Mouse (Mus musculus) gastrocnemius, adult 18-20 months (tissue): ENCODE results near the gene Ugt1a10. TPM values are rescaled to one million over a fixed set of nuclear protein-coding genes. Genes with fewer than 3 reads are reported as not detected.
"Not testable (repeated sequence)": the region's sequence is repeated elsewhere in the genome, so short reads cannot be mapped to it uniquely, and the experiment has no call there.

Source experiments
- DNase-seq: peaks from one replicate; pipeline ENCODE4 v3.0.0; 2021; ENCODE audit warnings: low spot score
- total RNA-seq, 2 experiments: library from RNA; stranded (reverse); gene quantifications; 2 replicates each; pipeline ENCODE4 v1.2.3; 2021

Ugt1a10 gene
- total RNA-seq, 2 experiments from 2014 or later = not detected

DNA sequence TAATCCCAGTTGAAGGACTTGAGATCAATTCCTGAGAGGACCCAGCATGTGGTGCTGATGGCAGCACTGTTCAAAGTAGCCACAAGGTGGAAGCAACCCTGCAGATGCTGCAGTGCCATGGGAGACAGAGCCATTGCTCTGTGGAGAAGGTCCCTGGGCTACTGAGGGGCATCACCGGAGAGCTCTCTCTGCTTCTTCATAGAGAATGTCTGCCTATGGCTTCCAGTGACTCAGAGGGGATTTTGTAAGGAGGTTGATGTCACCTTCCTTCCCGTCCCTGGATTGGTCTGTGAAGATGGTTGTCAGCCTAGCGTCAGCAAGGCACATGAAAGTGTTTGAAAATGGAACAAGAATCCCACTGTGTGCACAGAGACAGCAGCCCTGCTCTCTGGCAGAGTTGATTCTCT, 39.1 kb downstream of the Ugt1a10 start:
- not testable (repeated sequence) for DNase-seq

DNA sequence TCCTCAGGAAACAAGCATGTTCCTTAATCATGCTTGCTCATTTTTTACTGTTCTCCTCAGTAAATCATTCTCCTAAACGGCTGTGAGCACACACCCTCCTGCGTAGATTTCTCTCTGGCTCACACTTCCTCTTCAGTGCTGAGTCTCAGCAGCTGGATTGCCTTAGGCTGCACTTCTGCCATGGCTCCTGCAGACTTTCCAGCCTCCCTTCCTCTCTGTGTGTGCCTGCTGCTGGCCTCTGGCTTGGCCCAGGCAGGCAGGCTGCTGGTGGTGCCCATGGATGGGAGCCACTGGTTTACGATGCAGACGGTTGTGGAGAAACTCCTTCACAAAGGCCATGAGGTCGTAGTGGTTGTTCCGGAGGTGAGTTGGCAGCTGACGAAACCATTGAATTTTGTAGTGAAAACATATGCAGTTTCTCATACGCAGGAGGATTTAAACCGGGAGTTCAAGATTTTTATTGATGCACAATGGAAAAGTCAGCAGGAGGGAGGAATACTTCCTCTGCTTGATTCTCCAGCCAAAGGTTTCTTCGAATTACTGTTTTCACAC, 39.8 kb downstream of the Ugt1a10 start, which contains the start of gene Ugt1a7c:
Ugt1a7c (plus strand) TSS at position 122 of the 552 bp plus-strand sequence.
- no peak for DNase-seq

DNA sequence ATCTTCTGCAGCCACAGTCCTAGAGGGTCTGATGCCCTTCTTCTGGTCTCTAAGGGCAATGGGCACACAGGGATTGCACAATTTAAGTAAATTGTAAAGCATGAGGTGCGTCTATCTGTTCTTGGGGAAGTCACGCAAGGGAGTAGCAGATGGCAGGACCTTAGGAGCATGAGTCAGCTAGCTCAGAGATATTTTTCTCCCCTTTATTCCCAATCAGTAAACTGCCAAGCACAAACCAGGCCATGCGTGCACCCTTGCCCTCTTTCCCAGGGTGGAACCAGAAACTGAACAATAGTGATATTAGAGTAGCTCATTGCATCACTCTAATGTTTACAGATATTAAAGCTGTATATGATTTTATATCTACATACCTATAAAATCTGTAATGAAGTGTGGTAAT, 43.4 kb downstream of the Ugt1a10 start:
- not testable (repeated sequence) for DNase-seq

DNA sequence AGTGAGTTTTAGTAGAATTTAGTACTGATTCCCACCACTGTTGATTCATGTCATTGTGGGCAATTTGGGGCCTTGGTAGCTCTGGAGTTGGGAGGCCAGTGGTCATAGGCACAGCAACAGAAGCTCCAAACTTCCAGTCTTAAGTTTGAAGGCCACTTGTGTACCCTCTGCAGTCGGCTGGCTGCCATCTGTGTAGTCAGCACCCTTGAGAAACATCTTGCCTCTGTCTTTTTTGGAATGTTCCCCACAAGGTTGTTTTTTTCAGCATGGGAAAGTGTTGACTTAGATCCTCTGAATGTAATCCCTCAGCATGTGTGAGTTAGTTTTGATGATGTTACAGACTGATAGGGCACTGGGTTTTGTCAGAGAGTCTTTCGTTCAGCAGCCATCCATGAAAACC, 44.5 kb downstream of the Ugt1a10 start:
- DNase-seq = not testable (repeated sequence)

DNA sequence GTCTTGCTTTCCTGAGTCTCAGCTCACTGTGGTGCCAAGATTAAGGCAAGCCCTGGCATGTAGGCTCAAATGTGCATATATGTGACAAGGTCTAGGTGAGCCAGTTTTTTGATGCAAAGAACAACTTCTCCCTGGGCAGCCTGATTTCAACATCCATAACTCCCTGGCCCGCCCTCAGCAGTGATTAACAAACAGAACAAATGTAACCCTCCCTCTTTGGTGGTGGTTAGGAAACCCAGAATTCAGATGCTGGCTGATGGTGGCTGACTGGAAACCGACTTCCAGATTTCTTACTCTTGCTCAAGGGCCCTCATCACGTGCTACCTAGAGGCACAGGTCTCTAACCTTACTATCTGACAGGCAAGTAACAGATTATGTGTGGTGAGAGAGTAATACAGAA, 47.8 kb downstream of the Ugt1a10 start, which contains the start of gene Ugt1a6b:
Ugt1a6b (plus strand) TSS at position 234 of the 400 bp plus-strand sequence.
- DNase-seq = not testable (repeated sequence)

DNA sequence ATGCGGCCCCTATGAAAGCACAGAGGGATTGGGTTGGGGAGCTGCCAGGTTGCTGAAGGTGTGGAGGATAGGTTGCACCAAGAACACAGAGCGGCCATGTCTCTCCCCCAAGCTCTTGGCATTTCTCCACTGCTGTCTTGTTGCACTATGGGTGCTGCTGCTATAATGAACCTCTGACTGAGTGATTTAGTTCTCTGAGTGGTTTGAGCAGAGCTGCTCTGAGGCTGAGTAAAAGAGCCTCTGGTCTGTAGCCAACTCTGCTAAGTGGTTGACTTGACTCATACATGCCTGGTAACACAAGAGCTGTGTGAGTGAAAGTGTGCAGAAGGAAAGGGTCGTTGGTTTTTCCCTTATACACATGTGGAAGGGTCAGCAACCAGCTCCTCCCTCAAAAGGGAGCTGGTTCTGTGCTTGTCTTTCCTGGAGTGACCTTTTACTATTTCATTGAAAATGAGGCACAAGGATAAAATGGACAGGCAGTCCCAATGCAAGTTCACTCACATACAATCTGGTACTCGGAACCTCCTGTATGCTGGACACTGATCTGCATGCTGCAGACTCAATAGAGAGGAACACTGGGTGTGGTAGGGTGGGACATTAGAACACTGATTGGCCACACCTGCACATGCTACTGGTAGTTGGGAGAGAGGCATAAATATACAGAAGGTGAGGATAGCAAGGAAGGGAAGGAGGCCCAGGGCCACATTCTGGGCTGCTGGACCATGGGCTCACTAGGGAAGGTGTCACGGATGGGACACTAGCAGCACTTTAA, 48.7 kb downstream of the Ugt1a10 start:
- DNase-seq = not testable (repeated sequence)

DNA sequence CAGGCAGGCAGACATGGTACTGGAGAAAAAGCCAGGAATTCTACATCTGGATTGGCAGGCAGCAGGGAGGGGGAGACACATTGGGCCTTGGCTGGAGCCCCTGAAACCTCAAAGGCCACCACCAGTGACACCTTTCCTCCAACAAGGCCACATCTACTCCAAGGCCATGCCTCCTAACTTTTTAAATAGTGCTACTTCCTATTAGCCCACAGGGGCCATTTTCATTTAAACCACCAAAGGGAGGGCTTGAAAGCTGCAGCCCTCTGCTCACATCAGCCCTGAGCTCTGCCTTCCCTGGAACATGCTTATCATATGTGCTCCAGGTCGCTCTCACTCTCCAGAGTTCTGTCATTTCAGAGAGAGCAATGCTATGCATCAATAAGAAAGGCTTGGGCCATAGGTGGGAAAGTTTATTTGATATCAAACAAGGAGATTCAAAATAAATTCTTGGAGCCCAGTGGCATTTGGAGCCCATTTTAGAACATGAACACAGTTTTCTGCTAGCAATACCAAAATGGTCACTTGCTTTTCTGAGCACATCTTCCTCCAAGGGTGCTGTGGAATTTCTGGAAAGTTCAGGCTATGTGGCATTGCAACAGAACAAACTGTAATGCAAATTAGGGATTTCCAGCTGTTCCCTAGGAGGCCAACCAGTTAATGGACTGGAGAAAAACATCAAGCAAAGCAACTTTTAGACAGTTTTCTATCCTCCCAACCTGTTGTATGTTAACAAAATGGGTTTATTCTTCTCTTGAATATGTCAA, 49.7 kb downstream of the Ugt1a10 start:
- DNase-seq = no peak

DNA sequence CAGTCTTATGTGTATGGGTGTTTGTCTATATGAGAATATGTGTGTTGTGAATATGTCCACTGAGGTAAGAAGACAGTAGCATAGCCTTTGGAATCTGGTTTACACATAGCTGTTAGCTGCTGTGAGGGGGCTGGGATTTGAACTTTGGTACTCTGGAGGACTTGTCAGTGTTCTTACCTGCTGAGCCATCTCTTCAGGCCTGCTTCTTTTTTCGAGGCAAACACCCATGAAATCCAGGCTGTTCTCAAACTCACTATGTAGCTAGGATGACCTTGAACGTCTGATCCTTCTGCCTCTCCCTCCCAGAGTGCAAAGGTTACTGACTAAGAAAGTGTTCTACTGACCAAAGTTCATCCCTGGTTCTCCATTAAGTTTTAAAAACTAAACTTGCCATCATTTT, 50.5 kb downstream of the Ugt1a10 start:
- no peak for DNase-seq

DNA sequence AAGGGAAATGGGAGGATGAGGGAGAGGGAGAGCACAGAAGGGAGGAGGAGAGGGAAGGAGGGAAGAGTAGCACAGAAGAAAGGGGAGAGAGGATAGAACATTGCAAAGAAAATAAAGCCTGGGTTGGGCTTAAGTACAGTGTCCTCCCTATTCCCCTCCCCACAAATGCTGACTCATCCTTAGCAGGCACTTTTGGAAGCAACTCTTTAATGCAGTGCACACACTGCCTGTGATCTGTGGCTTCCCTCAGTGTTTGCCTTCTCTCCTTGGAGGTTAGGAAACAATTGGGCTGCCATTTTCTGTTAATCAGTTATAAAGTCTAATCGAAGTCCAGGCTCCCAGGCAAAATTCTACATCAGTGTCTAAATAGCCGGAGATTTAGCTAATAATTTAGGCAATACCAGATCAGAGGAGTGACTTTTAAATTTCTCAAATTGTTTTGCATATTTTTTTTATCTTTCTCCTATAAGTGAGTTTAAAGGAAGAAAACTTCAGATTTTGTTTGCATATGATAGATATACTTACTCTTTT, 53.9 kb downstream of the Ugt1a10 start:
- not testable (repeated sequence) for DNase-seq

DNA sequence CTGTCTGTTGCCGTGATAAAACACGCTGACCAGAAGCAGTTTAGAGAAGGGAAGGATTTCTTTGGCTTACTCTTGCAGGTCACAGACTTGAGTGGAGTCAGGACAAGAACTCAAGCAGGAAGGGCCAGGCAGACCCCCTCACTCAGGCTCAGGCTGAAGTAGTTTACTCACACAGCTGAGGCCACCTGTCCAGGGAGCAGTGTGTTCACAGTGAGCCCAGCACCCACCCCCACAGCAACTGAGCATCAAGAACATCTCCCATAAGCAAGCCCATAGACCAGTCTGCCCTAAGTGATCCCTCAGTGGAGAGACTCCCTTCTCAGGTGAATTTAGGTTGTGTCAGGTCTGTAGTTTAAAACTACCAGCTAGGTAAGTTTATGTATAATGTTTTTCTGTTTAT, 54.4 kb downstream of the Ugt1a10 start:
- DNase-seq = not testable (repeated sequence)

DNA sequence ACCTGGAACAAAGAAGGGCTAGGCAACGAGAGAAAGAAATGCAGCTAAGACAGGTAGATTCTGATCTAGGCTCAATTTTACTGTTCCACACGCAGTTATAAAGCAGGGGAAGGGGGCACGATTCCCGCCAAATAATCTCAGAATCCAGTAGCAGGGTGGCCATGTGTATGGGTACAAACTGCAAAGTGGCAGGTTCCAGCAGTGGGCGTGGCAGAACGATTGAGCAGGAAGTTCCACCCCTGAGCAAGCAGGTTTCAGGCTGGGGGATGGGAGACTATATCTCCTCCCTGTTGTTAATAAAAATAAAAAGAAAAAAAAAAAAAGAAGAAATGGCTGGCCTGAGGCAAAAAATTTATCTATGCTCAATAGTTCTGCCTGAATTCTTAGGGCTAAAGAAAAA, 57.6 kb downstream of the Ugt1a10 start:
- DNase-seq = not testable (repeated sequence)

DNA sequence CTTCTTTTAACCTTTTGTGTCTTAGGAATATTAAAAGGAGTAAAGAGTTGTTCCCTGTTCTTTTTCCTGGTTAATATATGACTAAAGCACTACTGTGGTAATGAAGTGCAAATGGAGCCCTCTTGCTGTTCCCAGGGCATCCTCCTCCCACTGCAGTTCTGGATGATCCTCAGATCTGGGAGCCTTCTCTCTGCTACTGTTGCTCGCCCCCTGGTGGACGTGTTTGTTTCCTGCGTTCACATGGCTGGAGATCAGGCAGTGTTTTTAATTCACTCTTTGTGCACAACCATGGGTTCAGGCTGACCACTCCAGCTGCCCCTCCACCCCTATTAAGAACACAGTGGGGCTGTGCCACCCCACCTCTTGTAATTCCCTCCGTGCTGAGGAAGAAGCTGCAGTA, 65.4 kb downstream of the Ugt1a10 start:
- DNase-seq = not testable (repeated sequence)

DNA sequence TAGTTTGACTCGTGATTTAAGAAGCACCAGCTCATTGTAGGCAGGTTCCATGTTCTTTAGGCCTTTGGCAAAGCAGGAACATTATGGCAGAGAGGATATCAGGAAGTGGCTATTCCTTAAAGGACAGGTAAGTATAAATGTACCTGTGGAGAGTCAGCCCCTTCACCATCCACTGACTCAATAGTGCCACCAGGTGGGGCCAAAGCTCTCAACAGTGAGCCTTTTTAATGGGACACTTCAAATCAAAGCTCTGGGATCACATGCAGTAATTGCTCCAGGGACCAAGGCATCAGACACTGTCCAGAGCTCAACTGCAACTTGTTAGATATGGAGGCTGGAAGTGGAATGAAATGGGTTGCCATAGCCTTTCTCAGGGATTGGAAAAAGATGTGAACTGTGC, 66.3 kb downstream of the Ugt1a10 start:
- not testable (repeated sequence) for DNase-seq

DNA sequence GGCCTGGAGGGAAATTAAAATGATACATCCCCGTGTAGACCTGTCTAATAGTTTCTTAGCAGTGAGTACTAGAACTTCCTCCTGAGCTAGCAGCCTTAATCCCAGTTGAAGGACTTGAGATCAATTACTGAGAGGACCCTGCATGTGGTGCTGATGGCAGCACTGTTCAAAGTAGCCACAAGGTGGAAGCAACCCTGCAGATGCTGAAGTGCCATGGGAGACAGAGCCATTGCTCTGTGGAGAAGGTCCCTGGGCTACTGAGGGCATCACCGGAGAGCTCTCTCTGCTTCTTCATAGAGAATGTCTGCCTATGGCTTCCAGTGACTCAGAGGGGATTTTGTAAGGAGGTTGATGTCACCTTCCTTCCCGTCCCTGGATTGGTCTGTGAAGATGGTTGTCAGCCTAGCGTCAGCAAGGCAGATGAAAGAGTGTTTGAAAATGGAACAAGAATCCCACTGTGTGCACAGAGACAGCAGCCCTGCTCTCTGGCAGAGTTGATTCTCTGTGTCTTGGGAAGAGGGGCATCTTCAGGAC, 70.7 kb downstream of the Ugt1a10 start:
- not testable (repeated sequence) for DNase-seq

DNA sequence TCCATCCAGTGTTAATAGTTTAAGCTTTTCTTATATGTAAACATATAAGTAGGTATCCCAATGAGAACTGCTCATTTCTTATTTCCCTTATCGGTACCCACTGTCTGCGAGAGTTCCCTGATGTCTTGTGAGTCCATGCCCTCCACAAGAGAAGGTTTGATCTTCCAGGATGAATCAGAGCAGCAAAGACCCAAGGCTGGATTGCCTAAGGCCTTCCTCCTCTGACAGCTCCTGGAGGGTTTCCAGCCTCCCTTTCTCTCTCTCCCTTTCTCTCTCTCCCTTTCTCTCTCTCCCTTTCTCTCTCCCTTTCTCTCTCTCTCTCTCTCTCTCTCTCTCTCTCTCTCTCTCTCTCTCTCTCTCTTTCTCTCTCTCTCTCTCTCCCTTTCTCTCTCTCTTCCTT, 73.9 kb downstream of the Ugt1a10 start:
- not testable (repeated sequence) for DNase-seq

DNA sequence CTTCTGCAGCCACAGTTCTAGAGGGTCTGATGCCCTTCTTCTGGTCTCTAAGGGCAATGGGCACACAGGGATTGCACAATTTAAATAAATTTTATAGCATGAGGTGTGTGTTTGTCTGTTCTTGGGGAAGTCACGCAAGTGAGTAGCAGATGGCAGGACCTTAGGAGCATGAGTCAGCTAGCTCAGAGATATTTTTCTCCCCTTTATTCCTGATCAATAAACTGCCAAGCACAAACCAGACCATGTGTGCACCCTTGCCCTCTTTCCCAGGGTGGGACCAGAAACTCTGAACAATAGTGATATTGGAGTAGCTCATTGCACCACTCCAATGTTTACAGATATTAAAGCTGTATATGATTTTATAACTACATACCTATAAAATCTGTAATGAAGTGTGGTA, 75.0 kb downstream of the Ugt1a10 start:
- DNase-seq = not testable (repeated sequence)

DNA sequence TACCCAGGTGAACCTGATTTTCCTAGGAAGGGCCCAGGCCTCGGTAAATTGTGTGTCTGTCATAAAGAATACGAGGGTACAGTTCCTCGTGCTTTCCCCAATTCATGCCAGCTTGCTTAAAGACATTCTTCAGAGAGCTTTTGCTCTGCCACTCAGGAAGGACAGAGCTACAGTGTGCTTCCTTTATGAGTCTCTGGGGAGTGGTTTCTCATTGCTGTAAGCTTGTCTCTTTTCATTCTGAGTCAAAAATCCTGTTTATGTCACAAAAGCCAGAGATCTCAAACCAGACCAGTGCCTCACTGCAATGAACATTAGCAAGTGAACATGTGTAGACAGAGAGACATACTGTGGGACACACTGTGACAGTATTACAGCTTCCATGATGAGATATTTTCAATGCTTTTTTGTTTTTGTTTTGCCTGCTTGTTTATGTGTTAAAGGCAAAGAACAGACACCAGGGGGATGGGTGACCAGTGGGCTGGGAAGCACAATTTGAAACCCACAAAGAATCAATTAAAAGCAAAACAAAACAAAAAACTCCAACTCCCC, 78.8 kb downstream of the Ugt1a10 start:
- no peak for DNase-seq

DNA sequence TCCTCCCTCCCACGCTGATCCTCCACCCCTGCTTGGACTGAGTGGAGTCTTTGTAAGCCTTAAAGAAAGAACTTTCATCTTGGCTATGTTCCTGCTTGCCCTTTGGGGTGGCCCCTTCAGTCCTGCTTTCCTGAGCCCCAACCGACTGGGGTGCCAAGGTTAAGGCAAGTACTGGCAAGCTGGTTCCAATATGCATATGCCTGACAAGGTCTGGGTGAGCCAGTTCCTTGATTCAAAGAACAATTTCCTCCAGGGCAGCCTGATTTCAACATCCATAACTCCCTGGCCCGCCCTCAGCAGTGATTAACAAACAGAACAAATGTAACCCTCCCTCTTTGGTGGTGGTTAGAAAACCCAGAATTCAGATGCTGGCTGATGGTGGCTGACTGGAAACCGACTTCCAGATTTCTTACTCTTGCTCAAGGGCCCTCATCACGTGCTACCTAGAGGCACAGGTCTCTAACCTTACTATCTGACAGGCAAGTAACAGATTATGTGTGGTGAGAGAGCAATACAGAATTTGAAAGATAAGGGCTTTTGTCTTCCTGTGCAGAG, 79.3 kb downstream of the Ugt1a10 start, which contains the start of gene Ugt1a6a:
Ugt1a6a (plus strand) TSS at position 353 of the 555 bp plus-strand sequence.
- DNase-seq = peak; percentile 39

DNA sequence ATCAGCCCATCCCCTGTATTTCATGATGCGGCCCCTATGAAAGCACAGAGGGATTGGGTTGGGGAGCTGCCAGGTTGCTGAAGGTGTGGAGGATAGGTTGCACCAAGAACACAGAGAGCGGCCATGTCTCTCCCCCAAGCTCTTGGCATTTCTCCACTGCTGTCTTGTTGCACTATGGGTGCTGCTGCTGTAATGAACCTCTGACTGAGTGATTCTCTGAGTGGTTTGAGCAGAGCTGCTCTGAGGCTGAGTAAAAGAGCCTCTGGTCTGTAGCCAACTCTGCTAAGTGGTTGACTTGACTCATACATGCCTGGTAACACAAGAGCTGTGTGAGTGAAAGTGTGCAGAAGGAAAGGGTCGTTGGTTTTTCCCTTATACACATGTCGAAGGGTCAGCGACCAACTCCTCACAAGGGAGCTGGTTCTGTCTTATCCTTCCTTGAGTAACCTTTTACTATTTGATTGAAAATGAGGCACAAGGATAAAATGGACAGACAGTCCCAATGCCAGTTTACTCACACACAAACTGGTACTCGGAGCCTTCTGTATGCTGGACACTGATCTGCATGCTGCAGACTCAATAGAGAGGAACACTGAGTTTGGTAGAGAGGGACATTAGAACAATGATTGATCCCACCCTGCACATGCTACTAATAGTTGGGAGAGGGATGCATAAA, 80.2 kb downstream of the Ugt1a10 start:
- not testable (repeated sequence) for DNase-seq

DNA sequence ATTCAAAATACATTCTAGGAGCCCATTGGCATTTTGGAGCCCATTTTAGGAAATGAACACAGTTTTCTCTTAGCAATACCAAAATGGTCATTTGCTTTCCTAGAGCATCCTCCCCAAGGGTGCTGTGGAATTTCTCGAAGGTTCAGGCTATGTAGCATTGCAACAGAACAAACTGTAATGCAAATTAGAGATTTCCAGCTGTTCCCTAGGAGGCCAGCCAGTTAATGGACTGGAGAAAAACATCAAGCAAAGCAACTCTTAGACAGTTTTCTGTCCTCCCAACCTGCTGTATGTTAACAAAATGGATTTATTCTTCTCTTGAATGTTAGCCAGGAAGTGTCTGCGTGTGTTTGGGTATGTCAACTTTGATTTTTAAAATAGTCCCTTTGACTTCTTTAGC, 81.5 kb downstream of the Ugt1a10 start:
- no peak for DNase-seq
